Mouse (Mus musculus) embryonic facial prominence, embryonic 11.5 days (tissue): ENCODE measurements around the gene Gm21118. TPM values are rescaled to one million over a fixed set of nuclear protein-coding genes. Genes with fewer than 3 reads are reported as not detected.
"Not testable (repeated sequence)": the region's sequence is repeated elsewhere in the genome, so short reads cannot be mapped to it uniquely, and the experiment has no call there.

Experiments used
- ATAC-seq: fragments of 200-750 bp; cut with Nextera tagmentation; replicated peaks from 2 replicates; pipeline ENCODE4 v1.8.0; 2017; ENCODE audit warnings: low read depth; ENCODE audit not compliant: insufficient number of reproducible peaks, low FRiP score, low TSS enrichment
- DNase-seq: peaks from one replicate; pipeline ENCODE4 v3.0.0-alpha.2; 2015; ENCODE audit warnings: low spot score
- H3K27ac ChIP-seq: fragments of 300-500 bp; sonication (generic); replicated peaks from 2 replicates; pipeline ENCODE4 v1.5.1; 2014; ENCODE audit warnings: mild to moderate bottlenecking, low read depth, low read length, control low read depth
- H3K27me3 ChIP-seq: fragments of 300-500 bp; sonication (generic); 2 replicates; pipeline ENCODE4 v1.6.1; 2014; ENCODE audit warnings: mild to moderate bottlenecking, low read length, moderate library complexity, mixed read lengths; ENCODE audit not compliant: control insufficient read depth, insufficient read depth
- H3K36me3 ChIP-seq: fragments of 300-500 bp; sonication (generic); replicated peaks from 2 replicates; pipeline ENCODE4 v1.6.1; 2014; ENCODE audit warnings: low read depth, mild to moderate bottlenecking, low read length, moderate library complexity, mixed read lengths; ENCODE audit not compliant: control insufficient read depth, insufficient read depth
- H3K4me1 ChIP-seq: fragments of 300-500 bp; sonication (generic); 2 replicates; pipeline ENCODE4 v1.6.1; 2014; ENCODE audit warnings: low read length, mixed read lengths; ENCODE audit not compliant: control insufficient read depth, insufficient read depth
- H3K4me2 ChIP-seq: fragments of 300-500 bp; sonication (generic); 2 replicates; pipeline ENCODE4 v1.6.1; 2014; ENCODE audit warnings: low read depth, mild to moderate bottlenecking, control low read depth, low read length, moderate library complexity
- H3K4me3 ChIP-seq: fragments of 300-500 bp; sonication (generic); 2 replicates; pipeline ENCODE4 v1.5.1; 2014; ENCODE audit warnings: low read depth, low read length, control low read depth
- H3K9ac ChIP-seq: fragments of 300-500 bp; sonication (generic); replicated peaks from 2 replicates; pipeline ENCODE4 v1.6.1; 2014; ENCODE audit warnings: mild to moderate bottlenecking, control low read depth, low read length
- H3K9me3 ChIP-seq: fragments of 300-500 bp; sonication (generic); replicated peaks from 2 replicates; pipeline ENCODE4 v1.6.1; 2016; ENCODE audit warnings: mild to moderate bottlenecking, low read length, inconsistent platforms, mixed read lengths; ENCODE audit not compliant: control insufficient read depth
- WGBS: fragments of 180-500 bp; shearing (Covaris S2); extraction: QIAGEN DNeasy Blood & Tissue Kit; methylation state at CpG from one replicate; pipeline ENCODE4 v1.1.7; 2014; 5-methylcytosine and 5-hydroxymethylcytosine counted together
- polyA plus RNA-seq: library from polyadenylated mRNA; unstranded; fragments of >200 nt; fragmentation: Nextera tagmentation; extraction: Ambion mirVana; gene quantifications from 2 replicates; pipeline ENCODE4 v1.2.1, GENCODE M21; 2014

Gm21118 gene
- polyA plus RNA-seq = not detected in 2 replicates

DNA sequence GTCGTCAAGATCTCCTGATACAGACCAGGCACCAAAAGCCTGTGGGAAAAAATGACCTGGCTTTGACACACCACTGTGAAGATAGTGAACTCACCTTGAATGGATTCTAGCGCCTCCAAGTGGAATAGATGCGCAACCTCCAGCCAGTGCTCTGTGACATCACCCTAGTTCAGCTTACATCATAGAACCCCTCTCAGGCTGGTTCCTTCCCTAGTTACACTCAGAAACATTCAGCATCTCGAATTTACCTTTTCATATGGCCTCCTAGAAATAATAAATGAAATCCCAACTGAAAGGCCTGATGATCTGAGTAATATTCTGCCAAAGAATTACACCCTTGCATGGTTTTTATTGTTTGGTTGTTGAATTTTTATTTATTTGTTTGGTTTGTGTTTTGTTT lies at the start of gene Gm21118:
Gm21118 (minus strand) TSS at position 101 of the 400 bp plus-strand sequence.
- not testable (repeated sequence) for H3K4me3 ChIP-seq

DNA sequence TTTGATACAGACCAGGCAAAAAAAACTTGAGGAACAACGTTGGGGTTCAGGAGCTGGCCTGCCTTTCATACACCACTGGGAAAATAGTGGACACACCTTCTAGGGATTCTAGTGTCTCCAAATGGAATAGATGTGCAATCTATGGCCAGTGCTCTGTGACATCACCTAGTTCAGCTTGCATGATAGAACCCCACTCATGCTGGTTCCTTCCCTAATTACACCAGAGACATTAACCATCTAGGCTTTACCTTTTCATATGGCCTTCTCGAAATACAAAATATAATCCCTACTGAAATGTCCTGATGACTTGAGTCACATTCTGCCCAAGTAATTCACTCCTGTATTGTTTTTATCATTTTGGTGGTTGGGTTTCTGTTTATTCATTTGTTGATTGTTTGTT lies 29.7 kb upstream of the Gm21118 start, which contains the start of the genes Gm29423 and Gm29644:
Gm29423 (minus strand) TSS at position 101 of the 400 bp plus-strand sequence.
Gm29644 (minus strand) TSS at position 157 of the 400 bp plus-strand sequence.
- no CpG with 5 or more reads among the region's 2 CpGs for WGBS
- not testable (repeated sequence) for H3K27ac ChIP-seq, H3K4me1 ChIP-seq, H3K36me3 ChIP-seq, H3K4me2 ChIP-seq, DNase-seq, H3K27me3 ChIP-seq, H3K9ac ChIP-seq, H3K4me3 ChIP-seq, ATAC-seq, H3K9me3 ChIP-seq

More for the DNA sequence above, at the start of gene Gm21118:
- H3K9me3 ChIP-seq, H3K27ac ChIP-seq, DNase-seq, ATAC-seq, H3K4me1 ChIP-seq, H3K4me2 ChIP-seq, H3K36me3 ChIP-seq, H3K27me3 ChIP-seq, H3K9ac ChIP-seq: not testable (repeated sequence)
- no CpG with 5 or more reads among the region's 4 CpGs for WGBS

Other genes starting within 250 kb of the Gm21118 start
- gene Gm29423, start 29.6 kb upstream of the Gm21118 start, polyA plus RNA-seq = not detected in 2 replicates
- gene Gm29644, start 29.7 kb upstream of the Gm21118 start, polyA plus RNA-seq = not detected in 2 replicates
- not detected in 2 replicates for gene Gm20888, start 168.2 kb upstream of the Gm21118 start, polyA plus RNA-seq